Mouse (Mus musculus) cerebellum, adult 11 months (tissue): ENCODE results near the gene Bckdhb.
"Not testable (repeated sequence)": the region's sequence is repeated elsewhere in the genome, so short reads cannot be mapped to it uniquely, and the experiment has no call there.

Experiments used
- DNase-seq: peaks from one replicate; pipeline ENCODE4 v3.0.0; 2022

The Bckdhb gene

DNA sequence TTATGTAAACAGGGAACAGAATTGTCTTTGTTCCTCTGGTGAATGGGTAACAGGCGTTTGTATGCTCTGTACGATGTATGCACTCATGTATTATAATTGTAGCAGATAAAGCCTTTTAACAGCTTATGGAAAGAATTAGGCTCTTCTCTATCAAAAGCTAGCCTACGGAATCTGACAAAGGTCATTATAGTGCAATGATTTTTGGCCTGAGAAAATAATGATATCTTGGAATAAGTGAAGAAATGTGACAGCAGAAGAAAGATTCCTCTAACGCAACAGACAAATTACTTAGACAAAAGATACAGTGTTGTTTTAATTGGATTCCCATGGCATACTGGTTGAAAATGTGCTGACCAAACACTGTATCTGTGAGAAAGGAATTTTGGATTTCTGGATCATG, 122.0 kb downstream of the Bckdhb start:
- DNase-seq: no peak

DNA sequence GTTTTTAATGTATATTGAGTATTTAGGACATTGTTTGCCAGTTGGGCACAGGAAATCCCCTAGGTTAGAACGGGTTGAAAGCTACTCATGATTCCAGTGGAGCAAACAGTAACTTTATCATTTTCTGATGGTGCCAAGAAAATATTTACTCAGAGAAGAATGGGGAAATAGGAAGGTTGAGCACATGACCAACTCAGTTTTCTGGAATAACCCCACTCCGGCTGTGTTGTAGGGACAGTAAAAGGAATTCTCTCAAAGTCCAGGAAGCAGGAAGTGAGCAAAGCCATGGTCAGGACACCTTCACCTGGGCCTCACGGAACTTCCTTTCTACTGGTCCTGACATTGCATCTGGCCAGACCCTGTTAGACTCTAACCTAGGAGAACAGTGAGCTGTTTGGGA, 122.5 kb downstream of the Bckdhb start:
- no peak for DNase-seq

DNA sequence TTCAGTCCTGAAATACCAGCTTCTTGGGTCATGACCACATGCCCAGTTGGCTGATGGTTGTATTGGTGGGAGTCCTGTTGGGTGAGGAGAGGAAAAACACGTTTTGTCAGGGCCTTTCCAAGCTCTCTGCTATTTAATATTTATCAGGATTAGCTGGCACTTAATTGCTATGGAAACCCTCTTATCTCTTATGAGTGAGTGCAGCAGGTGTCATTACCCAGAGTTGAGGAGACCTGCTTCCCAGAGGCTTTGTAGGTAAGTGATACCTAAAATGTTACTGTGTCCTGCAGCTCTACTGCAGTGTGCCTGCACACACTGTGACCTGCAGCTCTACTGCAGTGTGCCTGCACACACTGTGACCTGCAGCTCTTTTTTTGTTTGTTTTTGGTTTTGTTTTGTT, 124.2 kb downstream of the Bckdhb start:
- DNase-seq: no peak

DNA sequence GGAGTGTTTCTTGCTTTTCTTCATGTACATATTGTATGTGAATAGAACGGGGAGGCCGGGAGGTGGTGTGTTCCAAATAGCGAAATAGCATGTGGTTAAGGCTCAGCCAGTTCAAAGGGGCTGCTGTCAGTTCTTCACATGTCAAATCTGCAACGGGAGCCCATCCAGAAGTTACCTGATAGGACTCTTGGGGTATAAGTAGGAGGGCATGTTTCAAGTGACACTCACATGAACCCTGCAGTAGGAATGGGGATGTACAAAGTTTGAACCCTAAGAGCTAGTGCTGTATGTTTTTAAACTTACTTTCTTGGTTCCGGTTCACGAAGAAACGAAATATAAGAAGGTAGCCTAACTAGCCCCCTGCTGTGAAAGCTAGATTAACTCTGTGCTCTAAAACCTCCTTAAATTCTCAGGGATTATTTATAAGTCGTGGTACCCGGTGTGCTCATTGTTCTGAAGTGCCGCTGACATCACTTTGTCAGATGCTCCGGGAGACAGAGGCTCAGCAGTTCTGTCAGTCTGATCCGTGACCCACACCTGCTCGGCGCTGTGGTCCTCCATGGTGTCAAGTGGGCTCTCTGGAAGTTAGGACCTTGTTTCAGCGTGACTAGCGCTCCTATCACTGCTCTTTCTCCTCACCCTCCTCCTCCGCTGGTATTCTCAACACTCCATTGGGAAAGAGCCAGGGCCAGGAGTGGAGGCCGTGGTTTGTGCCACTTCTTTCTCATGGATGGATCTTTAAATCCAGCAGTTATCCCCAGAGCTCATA, 126.1 kb downstream of the Bckdhb start:
- DNase-seq: no peak

DNA sequence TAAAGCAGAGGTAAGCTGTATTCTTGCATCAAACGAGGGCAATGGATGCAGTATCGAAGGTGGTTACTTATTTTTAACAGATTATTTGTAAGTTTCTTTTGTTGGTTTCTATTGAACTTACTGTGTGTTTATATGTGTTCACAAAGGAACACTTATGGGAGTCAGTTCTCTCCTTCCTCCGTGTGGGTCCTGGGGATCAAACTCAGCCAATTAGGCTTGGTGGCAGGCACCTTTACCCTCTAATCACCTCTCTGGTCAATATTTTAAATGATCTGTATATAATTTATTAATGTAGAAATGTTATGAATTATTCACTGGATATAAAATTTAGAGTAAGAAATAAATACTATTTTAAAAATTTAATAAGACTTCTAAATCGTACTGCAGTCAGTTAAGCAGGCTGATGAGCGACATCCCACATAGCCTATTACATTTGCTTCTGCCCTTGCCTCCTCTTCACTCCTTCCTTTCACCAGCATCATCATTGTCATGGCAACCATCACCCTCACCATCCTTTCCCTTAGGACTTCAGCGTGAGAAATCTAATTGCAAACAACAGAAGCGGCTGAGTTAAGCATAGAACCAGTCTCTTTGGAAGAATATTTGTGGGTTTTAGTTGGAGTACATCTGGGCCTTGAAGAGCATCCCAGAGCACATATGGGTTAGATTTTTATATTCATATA, 130.3 kb downstream of the Bckdhb start:
- DNase-seq: no peak

DNA sequence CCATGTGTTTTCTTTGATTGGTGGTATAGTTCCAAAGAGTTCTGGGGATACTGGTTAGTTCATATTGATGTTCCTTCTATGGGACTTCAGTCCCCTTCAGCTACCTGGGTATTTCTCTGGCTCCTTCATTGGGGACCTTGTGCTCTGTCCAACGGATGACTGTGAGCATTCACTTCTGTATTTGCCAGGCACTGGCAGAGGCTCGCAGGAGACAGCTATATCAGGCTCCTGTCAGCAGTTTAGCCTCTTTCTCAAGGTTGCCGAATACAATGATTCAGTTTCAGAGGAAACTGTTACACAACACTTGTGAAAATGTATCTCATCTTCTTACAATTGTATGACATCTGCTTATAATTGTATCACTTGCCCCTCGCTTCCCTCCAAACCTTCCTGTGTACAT, 135.8 kb downstream of the Bckdhb start:
- not testable (repeated sequence) for DNase-seq

DNA sequence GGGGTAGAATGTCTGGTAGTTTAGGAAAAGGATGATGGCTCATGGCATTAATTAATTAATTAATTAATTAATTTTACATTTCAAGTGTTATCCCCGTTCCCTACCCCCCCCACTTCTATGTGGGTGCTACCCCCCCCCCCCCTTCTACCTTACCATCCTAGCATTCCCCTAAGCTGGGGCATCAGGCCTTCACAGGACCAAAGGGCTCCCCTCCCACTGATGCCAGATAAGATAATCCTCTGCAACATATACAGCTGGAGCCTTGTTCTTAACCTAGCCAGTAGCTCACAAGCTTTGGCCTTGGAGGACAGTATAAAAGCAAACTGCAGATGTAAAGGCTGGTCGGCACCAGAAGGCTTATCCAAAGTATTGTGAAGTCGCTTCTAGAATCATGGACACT, 138.7 kb downstream of the Bckdhb start:
- DNase-seq: no peak

DNA sequence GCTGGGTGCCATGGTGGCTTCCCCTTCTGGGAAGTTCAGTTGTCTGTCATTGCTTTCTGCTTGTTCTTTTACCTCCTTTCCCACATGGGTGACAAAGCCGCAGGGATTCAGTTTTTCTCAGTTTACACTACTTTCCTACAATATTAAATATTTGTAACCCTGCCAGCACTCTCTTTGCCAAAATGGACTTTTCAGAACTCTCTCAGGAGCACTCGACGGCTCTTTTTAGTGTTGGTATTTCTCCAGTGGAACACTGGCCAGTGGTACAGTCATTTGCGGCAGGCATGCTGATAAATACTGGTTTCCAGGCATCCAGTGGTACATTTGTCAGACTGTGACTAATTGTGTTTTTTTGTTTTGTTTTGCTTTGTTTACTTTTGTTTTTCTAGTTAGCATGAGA, 139.2 kb downstream of the Bckdhb start:
- no peak for DNase-seq

DNA sequence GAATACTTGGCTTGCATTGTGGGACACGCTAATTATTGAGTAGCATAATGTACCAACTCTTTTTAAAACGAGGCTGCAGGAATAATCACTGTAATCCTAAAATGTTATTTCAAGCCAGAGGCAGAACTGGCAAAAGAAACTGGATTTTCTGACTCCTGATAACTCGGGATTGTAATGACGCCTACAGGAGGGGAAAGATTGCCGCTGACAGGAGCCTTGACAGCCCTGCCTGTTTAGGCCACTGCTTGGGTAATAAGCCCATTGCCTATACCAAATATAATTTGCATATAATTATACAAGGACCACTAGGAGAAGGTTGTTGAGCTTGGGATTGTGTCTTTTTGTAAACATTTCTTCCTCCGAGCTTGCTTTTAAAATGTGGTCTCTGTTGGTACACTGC, 145.3 kb downstream of the Bckdhb start:
- DNase-seq: no peak

DNA sequence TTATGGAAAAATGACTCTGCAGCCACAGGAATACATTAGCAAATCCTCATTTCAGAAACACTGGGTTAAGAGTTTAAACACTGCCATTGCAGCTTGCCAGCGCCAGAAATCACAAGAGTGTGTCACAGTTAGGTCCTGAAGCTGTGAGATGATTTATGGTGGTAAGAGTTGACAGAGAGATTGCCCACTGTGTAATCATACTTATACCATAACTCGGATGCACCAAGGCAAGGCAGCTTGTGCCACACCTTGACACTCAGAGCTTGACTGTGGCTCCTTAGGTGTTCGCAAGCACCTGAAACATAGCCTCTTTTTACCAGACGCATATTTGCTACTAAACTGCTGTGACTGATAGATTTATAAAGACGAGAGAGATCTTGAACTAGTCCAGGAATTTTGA, 145.8 kb downstream of the Bckdhb start:
- no peak for DNase-seq

DNA sequence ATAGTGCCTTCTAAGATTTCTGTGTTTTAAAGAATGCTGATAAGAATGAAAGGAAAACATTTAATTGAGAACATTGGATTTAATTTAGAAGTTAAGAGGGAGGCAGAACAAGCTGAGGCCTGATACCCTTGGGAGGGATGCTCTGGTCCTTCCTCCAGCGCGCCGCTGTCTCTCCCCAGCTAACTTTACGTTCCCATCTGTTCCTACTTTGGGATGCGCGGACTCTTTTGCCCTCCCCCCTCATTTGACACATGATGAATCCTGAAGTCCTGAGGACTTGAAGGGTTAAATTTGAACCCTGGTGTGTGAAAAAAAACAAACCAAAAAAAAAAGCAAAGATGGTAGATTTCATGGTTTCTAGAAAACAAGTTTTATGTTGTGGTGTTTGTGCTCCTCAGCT, 147.6 kb downstream of the Bckdhb start:
- no peak for DNase-seq

DNA sequence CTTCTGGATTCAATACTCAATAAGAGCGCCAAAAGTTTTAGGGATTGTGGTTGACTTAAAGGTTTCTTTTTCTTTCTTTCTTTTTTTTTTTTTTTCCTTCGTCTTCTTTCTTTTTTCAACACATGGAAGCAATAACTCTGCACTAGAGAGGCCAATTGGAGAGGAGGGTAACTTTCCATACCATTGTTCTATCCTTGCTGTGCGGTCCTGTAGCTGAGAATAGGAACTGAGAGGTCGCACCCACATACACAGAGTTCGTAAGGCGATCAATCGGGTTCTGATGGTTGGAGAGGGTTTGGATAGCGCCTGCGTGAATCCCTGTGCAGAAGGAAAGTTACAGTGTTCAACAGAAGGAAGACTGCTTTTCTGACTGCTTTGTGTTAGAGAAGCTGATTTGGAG, 148.3 kb downstream of the Bckdhb start:
- no peak for DNase-seq

DNA sequence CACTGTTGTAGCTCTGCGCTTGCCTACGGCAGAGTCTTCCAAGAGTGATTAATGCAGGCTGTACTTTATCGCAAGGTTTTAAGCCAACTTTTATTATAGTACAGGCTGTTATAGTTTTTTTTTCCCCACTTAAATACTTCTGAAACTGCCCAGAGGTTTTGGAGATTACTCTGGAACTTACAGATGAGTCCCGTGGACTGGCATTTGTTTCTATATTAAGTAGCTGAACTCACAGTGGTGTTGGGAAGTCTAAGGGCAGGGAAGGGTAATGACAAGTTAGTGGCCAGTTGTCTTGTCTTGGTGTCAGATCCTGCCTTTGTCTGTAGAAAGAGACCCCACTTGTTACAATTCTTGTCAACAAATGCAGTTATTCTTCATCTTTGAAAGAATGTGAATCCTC, 158.6 kb downstream of the Bckdhb start:
- no peak for DNase-seq

DNA sequence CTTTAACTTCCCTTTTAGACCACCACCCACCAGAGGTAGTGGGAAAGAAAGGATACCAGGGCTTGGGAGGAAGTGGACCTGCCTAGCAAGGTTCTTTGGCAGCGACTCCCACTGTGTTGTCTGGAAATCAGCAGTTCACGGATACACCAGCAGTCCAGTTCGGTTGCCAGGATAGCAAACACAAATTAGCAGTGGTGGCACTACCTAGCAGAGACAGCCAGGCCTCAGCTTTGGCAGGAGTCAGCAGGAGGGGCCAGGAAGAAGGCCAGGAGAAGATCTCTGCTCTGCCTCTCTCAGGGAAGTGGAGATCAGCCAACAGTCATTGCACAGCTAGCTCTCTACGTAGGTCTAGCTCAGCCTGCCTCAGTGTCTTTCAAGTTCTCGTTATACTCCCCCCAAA, 159.7 kb downstream of the Bckdhb start:
- DNase-seq: peak; percentile 14

DNA sequence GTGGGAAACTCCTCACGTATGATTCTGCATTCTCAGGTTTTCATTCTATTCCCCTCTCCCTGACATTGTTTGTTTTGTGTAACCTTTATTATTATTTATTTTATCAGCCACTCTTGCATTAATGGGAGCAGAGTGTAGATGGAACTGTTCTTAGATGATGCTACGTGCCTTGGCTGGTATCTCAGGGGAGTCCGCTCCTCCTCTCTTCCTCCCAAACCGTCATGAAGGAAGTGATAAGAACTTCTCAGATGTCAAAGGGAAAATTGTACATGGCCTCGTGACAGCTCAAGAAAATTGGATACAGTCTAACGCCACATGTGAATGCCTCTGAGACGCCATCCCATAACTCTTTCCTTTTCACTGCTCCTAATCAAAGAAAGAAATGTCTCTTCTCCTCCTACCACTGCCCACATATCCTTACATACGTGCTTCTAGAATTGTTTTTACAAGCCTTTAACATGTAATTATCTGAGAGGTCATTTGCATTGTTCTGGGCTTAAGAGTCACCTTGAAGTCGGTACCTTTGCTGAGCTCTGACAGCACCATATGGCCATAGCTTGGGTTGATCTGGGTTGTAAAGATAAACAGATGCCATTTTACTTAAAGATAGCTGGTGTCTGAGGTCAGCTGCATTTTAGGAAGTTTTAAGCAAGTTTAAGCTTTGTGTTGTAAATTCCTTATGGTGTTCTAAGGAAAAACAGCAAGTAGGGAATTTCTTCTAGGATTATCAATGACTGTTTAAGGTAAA, 165.5 kb downstream of the Bckdhb start:
- no peak for DNase-seq

DNA sequence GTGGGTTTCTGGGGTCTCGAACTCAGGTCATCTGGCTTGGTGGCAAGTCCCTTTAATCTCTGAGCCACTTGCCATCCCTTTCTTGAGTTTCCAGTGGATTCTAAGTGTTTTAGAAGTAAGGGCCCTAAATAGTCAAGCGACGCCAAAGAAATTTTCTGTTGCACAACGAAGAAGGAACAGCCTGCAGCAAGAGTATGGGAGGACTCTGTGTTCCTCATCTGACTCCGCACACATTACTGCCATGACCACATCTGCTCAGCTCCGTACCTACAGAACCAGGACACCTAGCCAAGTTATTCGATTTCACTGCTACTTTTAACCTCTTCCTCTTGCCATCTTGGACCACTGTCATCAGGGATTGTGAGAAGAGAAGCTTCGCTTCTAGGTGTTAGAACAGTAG, 168.0 kb downstream of the Bckdhb start:
- DNase-seq: no peak

DNA sequence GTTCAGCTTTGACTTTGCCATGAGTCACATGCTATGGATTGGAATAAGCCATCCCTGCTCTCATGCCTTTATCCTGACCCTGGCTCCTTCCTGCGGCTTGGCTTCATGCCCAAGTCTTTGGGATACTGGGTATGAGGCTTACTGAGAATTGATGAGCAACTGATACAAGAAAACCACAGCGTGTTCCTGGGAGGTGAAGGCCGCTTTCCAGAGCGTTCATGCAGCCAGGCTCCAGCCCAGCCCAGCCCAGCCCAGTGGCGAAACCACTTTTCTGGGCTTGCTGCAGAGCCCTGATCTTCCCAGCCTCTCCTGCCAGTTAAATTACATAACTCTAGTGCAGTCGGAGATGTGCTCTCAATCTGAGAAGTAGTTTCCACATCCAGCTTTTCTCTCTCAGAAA, 169.2 kb downstream of the Bckdhb start:
- DNase-seq: peak; percentile 48

DNA sequence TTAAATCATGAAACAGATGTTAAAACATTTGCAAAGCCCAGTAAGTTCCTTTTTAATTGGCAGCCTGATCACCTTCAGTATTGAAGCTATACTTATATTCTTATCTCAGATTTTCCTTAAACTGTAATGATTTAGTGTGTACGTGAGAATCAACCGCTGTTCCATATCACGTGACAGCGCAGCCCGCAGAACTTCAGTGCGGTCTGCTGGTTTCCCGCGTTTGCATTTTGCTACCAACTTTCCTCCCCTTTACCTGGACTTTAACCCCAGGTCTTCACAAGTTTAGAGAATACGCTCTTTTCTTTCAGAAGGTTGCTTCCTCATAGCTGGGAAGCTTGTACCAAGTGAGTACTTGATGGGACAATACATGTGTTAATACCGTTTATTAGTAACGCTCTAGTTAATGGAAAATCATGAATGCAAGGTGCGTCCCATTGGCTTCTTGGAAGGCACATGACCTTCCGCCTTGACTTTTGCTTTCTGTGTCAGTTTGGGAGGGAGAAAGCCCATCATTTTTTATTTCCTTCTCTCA, 171.6 kb downstream of the Bckdhb start:
- no peak for DNase-seq

DNA sequence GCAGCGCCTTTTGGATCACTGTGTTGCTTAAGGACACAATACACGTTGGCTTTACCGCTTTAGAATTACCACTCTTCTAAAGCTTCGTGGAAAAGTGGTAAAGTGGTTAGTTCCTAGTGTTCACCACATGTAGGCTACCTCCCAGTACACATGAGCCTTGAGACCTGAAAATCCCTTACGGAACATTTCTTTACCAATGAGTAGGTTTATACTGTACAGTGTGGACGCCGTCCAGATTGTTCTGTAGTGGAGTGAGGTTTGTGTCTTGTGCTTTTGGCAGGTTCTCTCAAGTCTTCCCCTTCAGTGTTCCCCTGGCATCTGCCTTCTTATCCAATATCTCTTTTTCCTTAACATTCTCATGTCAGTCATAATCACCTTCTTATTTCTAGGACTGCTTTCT, 178.4 kb downstream of the Bckdhb start:
- DNase-seq: no peak

DNA sequence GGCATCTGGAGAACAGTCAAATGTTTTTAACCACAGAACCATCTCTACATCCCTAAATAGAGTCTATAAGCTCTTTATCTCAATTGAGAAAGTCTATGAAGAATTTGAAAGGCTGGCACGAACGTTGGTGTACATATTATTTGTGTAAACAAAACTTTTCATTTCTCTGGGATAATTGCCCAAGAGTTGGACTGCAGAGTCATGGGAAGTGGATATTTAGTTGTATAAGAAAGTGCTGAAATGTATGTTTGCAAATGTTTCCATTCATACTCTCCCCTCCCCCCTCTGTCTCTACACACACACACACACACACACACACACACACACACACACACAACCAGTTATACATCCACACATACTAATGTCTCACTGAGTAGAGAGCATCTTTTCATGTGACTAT, 181.5 kb downstream of the Bckdhb start:
- DNase-seq: no peak

DNA sequence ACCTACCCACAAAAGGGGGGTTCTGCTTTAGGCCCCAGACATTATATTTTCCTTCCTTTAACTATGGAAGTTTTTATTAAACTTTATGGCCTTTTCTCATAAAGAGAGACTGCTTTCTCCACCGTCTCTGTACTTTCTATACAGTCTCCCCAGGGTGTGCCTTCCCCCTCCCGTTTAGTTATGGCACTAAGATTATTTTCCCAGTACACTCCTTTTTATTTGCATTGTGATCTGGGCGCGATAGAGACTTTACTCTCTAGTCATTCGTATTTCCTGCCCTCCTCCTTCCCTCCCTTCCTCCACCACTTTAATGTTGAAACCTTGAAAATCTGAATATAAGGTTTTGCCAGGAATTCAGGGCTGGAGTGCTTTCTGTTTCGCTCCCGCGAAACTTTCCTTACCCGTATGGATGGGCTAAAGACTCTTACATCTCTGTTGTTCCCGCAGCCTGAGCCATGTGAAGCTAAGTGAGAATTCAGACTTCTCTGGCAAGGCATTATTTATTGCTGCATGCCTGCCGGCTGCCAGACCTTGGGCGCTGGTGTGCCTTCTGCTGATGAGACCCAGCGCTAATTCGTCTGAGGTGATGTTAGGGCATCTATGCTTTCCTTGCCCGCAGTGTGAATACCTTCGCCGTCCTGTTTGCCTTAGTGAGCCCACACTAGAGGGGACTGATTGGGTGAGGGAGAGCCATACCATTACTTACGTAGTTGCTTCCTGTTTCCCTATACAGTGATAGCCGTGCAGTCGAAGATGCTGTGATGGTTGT, 182.3 kb downstream of the Bckdhb start:
- DNase-seq: no peak

DNA sequence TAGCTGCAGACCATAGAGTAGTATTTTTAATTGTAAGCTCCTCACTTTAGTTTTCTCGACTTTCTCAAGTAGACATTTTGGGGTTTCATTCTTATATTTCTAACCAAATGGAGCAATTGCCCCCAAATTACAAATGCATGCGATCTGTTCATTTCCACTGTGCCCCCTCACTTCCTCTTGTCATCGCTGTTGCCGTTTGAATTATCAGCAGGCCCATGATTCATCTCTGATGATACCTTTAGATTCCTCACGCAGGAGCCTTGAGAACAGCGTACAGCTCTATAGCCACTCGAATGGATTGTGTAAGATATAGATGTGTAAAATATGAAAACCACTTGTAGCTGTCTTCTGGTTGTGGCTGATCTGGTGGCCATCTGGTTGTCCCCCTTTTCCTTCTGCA, 183.6 kb downstream of the Bckdhb start:
- DNase-seq: no peak
